Mouse (Mus musculus) ES-E14 (cell line): Measurements from ENCODE around the gene Tvp23a.

Experiments used
- MAFK ChIP-seq: IDR thresholded peaks from 2 replicates; pipeline ENCODE4 v1.6.1; 2014; ENCODE audit warnings: mild to moderate bottlenecking, low read depth, low read length, inconsistent platforms; ENCODE audit not compliant: insufficient read depth
- ZC3H11A ChIP-seq: IDR thresholded peaks from 2 replicates; pipeline ENCODE4 v1.6.1; 2012; ENCODE audit warnings: low read depth, mild to moderate bottlenecking, inconsistent platforms, low read length, borderline replicate concordance
- ZNF384 ChIP-seq: IDR thresholded peaks from 2 replicates; pipeline ENCODE4 v1.6.1; 2012; ENCODE audit warnings: low read depth, low read length, inconsistent platforms

- TF ChIP-seq ZNF384 (no peak), ZC3H11A (no peak), MAFK (no peak)
Observed at GRCm38 (mm10) chr16:10384544-10384943, 62.6 kb downstream of the Tvp23a start.
